Mouse (Mus musculus) liver, embryonic 14.5 days (tissue): ENCODE measurements around the gene Wrnip1. TPM values are rescaled to one million over a fixed set of nuclear protein-coding genes. Genes with fewer than 3 reads are reported as not detected.
"Not testable (repeated sequence)": the region's sequence is repeated elsewhere in the genome, so short reads cannot be mapped to it uniquely, and the experiment has no call there.

ENCODE experiments used
- ATAC-seq: fragments of 200-750 bp; cut with Nextera tagmentation; 2 replicates; pipeline ENCODE4 v1.8.0; 2017; ENCODE audit warnings: moderate number of reproducible peaks, mild to moderate bottlenecking, moderate library complexity; ENCODE audit not compliant: insufficient read depth
- DNase-seq, 3 experiments: peaks; one replicate each; pipeline ENCODE4 v3.0.0-alpha.2; 2012 to 2013; ENCODE audit warnings: low read depth in 3 of 3, low spot score in 3 of 3
- H3K27ac ChIP-seq: fragments of 300-500 bp; sonication (generic); 2 replicates; pipeline ENCODE4 v1.5.1; 2014; ENCODE audit warnings: moderate library complexity, mild to moderate bottlenecking, control low read depth, inconsistent platforms
- H3K27me3 ChIP-seq: fragments of 300-500 bp; sonication (generic); 2 replicates; pipeline ENCODE4 v1.6.1; 2014; ENCODE audit warnings: mild to moderate bottlenecking, low read length, moderate library complexity; ENCODE audit not compliant: control insufficient read depth, insufficient read depth
- H3K36me3 ChIP-seq: fragments of 300-500 bp; sonication (generic); replicated peaks from 2 replicates; pipeline ENCODE4 v1.6.1; 2014; ENCODE audit warnings: low read depth; ENCODE audit not compliant: control insufficient read depth, insufficient read depth
- H3K4me1 ChIP-seq, 2 experiments: fragments of 200-500 bp in 1 of 2; fragments of 300-500 bp in 1 of 2; sonication (generic) in 1 of 2; replicated peaks; 2 replicates each; pipeline ENCODE4 v1.6.1; 2012 to 2014; ENCODE audit warnings: antibody characterized with exemption in 1 of 2, inconsistent platforms in 1 of 2, low read length in 1 of 2; ENCODE audit not compliant: control insufficient read depth in 2 of 2, insufficient read depth in 2 of 2
- H3K4me2 ChIP-seq: fragments of 300-500 bp; sonication (generic); 2 replicates; pipeline ENCODE4 v1.6.1; 2014; ENCODE audit warnings: low read depth, mild to moderate bottlenecking, control low read depth, moderate library complexity
- H3K4me3 ChIP-seq, 2 experiments: fragments of 200-500 bp in 1 of 2; fragments of 300-500 bp in 1 of 2; sonication (generic) in 1 of 2; 2 replicates each; pipeline ENCODE4 v1.5.1; 2012 to 2014; ENCODE audit warnings: low read depth in 2 of 2, low read length in 2 of 2, mild to moderate bottlenecking in 2 of 2, control low read depth in 1 of 2, inconsistent platforms in 1 of 2, moderate library complexity in 1 of 2; ENCODE audit not compliant: insufficient read depth in 1 of 2
- H3K9ac ChIP-seq: fragments of 300-500 bp; sonication (generic); replicated peaks from 2 replicates; pipeline ENCODE4 v1.6.1; 2014; ENCODE audit warnings: mild to moderate bottlenecking, control low read depth, moderate library complexity
- H3K9me3 ChIP-seq: fragments of 300-500 bp; sonication (generic); 2 replicates; pipeline ENCODE4 v1.6.1; 2016; ENCODE audit warnings: low read length, mixed read lengths; ENCODE audit not compliant: control insufficient read depth
- CTCF ChIP-seq: IDR thresholded peaks from 2 replicates; pipeline ENCODE4 v1.5.1; 2016; ENCODE audit warnings: antibody characterized with exemption, low read depth, control low read depth
- EP300 ChIP-seq: IDR thresholded peaks from 2 replicates; pipeline ENCODE4 v1.6.1; 2016; ENCODE audit warnings: antibody characterized with exemption, low read depth
- WGBS: fragments of 180-500 bp; shearing (Covaris S2); extraction: QIAGEN DNeasy Blood & Tissue Kit; methylation state at CpG from one replicate; pipeline ENCODE4 v1.1.7; 2014; ENCODE audit not compliant: insufficient replicate concordance; 5-methylcytosine and 5-hydroxymethylcytosine counted together
- polyA plus RNA-seq, 2 experiments: library from polyadenylated mRNA; depleted of rRNA in 1 of 2; stranded (reverse) in 1 of 2; unstranded in 1 of 2; fragments of >200 nt; fragmentation: Nextera tagmentation in 1 of 2; extraction: Ambion mirVana in 1 of 2; gene quantifications; 2 replicates each; pipeline versions ENCODE4 v1.2.1 to v1.2.3; 2012 to 2014

Gene Wrnip1
- polyA plus RNA-seq, 2 experiments: 6.0 to 16.3 TPM

DNA sequence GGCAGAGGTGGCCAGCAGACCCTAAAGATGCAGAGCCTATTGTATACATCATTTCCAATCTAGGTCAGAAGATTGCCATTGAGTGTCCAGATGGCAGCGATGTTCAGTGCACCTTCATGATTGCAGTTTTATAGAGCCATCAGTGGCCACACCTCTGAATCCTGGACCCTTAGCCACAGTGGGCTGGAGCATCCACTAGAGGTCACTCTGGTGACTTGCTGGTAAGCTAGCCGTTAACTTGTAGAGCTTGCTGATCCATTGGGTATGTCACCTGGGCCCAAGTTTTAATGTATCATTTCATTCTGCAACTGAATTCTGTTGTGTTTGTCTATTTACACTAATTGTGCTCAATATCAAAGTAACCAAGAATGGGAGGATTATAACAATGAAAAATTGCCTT, 63.8 kb downstream of the Wrnip1 start:
- Histone ChIP-seq H3K36me3 (no peaks in the 10 kb centered on the region), H3K9me3 (no peaks in the 10 kb centered on the region), H3K27me3 (no peaks in the 10 kb centered on the region), H3K4me1 (no peaks in the 10 kb centered on the region), H3K9ac (no peak overlapping the region), H3K4me2 (no peak overlapping the region), H3K4me3 (no peak overlapping the region), H3K27ac (no peak overlapping the region)
- WGBS: 52% methylated on average over 2 of the region's 2 CpGs
- ATAC-seq (no peak), DNase-seq (no peak)
- TF ChIP-seq CTCF (peak; percentile 40; the same call in 1 of the 2 replicates), EP300 (no peak)

- Histone ChIP-seq H3K4me2 (no peak overlapping the region), H3K9ac (no peak overlapping the region), H3K36me3 (no peaks in the 10 kb centered on the region), H3K4me1 (no peaks in the 10 kb centered on the region), H3K4me3 (no peak overlapping the region), H3K9me3 (no peaks in the 10 kb centered on the region), H3K27me3 (no peaks in the 10 kb centered on the region), H3K27ac (no peak overlapping the region)
- no peak for TF ChIP-seq EP300
- TF ChIP-seq CTCF: peak; percentile 92
- DNase-seq (peak; percentile 20 to 41 (median 28)), ATAC-seq (no peak)
- 5% methylated on average over 9 of the region's 9 CpGs for WGBS
Observed at GRCm38 (mm10) chr13:32866484-32866883, 64.6 kb downstream of the Wrnip1 start.

- Histone ChIP-seq H3K4me2 (no peak overlapping the region), H3K9me3 (no peaks in the 10 kb centered on the region), H3K27ac (no peak overlapping the region), H3K4me1 (no peaks in the 10 kb centered on the region), H3K9ac (no peak overlapping the region), H3K36me3 (no peaks in the 10 kb centered on the region), H3K4me3 (no peak overlapping the region), H3K27me3 (no peaks in the 10 kb centered on the region)
- WGBS: 33% methylated on average over 2 of the region's 2 CpGs
- no peak for ATAC-seq
- DNase-seq: no peak
- TF ChIP-seq EP300 (no peak), CTCF (no peak)
Observed at GRCm38 (mm10) chr13:32867030-32867429, 65.2 kb downstream of the Wrnip1 start.

GRCm38 (mm10) chr13:32868233-32868632, 66.4 kb downstream of the Wrnip1 start:
- not testable (repeated sequence) for DNase-seq, ATAC-seq, H3K9ac ChIP-seq, H3K4me3 ChIP-seq, H3K4me2 ChIP-seq, H3K36me3 ChIP-seq, H3K4me1 ChIP-seq, H3K9me3 ChIP-seq, H3K27ac ChIP-seq, H3K27me3 ChIP-seq
- WGBS: 37% methylated on average over 4 of the region's 4 CpGs

- H3K27ac ChIP-seq: no peak overlapping the region
- no peaks in the 10 kb centered on the region for H3K4me1 ChIP-seq
- H3K9me3 ChIP-seq: no peaks in the 10 kb centered on the region
- H3K4me2 ChIP-seq: no peak overlapping the region
- no peaks in the 10 kb centered on the region for H3K36me3 ChIP-seq
- H3K9ac ChIP-seq: no peak overlapping the region
- whole genome bisulfite sequencing: 38% methylated on average over 5 of the region's 5 CpGs
- H3K27me3 ChIP-seq: no peaks in the 10 kb centered on the region
- no peak for ATAC-seq
- no peak for DNase-seq
- no peak overlapping the region for H3K4me3 ChIP-seq
- no peak for TF ChIP-seq CTCF
- TF ChIP-seq EP300: no peak
Observed at GRCm38 (mm10) chr13:32868843-32869242, 67.0 kb downstream of the Wrnip1 start.

Other genes with a start within 250 kb of the Wrnip1 start
- 0.01 TPM in 1 of 2 replicates, not detected in the other for gene Mylk4, start 18.1 kb upstream of the Wrnip1 start, polyA plus RNA-seq (2012; rRNA removed)
- 0.08 TPM in 1 of 2 replicates, not detected in the other for gene Mylk4, start 18.1 kb upstream of the Wrnip1 start, polyA plus RNA-seq (2014; fragmentation: Nextera tagmentation; extraction: Ambion mirVana)
- gene D930007J09Rik, start 811 bp downstream of the Wrnip1 start, polyA plus RNA-seq (2012; rRNA removed): not detected in 2 replicates
- gene D930007J09Rik, start 811 bp downstream of the Wrnip1 start, polyA plus RNA-seq (2014; fragmentation: Nextera tagmentation; extraction: Ambion mirVana): not detected in 2 replicates
- 3.9 and 8.0 TPM in 2 replicates for gene Serpinb1a, start 49.1 kb downstream of the Wrnip1 start, polyA plus RNA-seq (2012; rRNA removed)
- gene Serpinb1a, start 49.1 kb downstream of the Wrnip1 start, polyA plus RNA-seq (2014; fragmentation: Nextera tagmentation; extraction: Ambion mirVana): 21.2 and 32.4 TPM in 2 replicates
- 0.04 TPM in 1 of 2 replicates, not detected in the other for gene Serpinb1c, start 96.2 kb downstream of the Wrnip1 start, polyA plus RNA-seq (2012; rRNA removed)
- not detected in 2 replicates for gene Serpinb1c, start 96.2 kb downstream of the Wrnip1 start, polyA plus RNA-seq (2014; fragmentation: Nextera tagmentation; extraction: Ambion mirVana)
- 2.2 and 4.2 TPM in 2 replicates for gene Serpinb6b, start 163.2 kb downstream of the Wrnip1 start, polyA plus RNA-seq (2012; rRNA removed)
- gene Serpinb6b, start 163.2 kb downstream of the Wrnip1 start, polyA plus RNA-seq (2014; fragmentation: Nextera tagmentation; extraction: Ambion mirVana): 5.3 and 5.5 TPM in 2 replicates
- gene Serpinb9, start 201.2 kb downstream of the Wrnip1 start, polyA plus RNA-seq (2012; rRNA removed): 0.77 and 1.0 TPM in 2 replicates
- gene Serpinb9, start 201.2 kb downstream of the Wrnip1 start, polyA plus RNA-seq (2014; fragmentation: Nextera tagmentation; extraction: Ambion mirVana): 2.5 and 2.7 TPM in 2 replicates
- gene Serpinb9b, start 225.4 kb downstream of the Wrnip1 start, polyA plus RNA-seq (2012; rRNA removed): 0.02 and 0.04 TPM in 2 replicates
- not detected in 2 replicates for gene Serpinb9b, start 225.4 kb downstream of the Wrnip1 start, polyA plus RNA-seq (2014; fragmentation: Nextera tagmentation; extraction: Ambion mirVana)